Mouse (Mus musculus): Measurements from ENCODE around the gene Uri1. TPM values are rescaled to one million over a fixed set of nuclear protein-coding genes. Genes with fewer than 3 reads are reported as not detected.

Gene Uri1
- polyA plus RNA-seq, 1 experiment = 16.0 TPM

- 46% methylated on average over 4 of the region's 4 CpGs for WGBS
- H3K4me3 ChIP-seq (replicated peaks; ENCODE audit: control insufficient read depth, low read depth, low read length) = no peak overlapping the region
- H3K4me1 ChIP-seq (ENCODE audit: control insufficient read depth, insufficient read depth, low read length) = no peaks in the 10 kb centered on the region
- no peak overlapping the region for H3K27ac ChIP-seq (ENCODE audit: control insufficient read depth, insufficient read depth, low read depth, low read length, poor library complexity)
- TF ChIP-seq CTCF (IDR thresholded peaks at IDR 0.05; ENCODE audit: control insufficient read depth, insufficient read depth, low read length) = no peak
- TF ChIP-seq POLR2A (IDR thresholded peaks at IDR 0.05; ENCODE audit: borderline replicate concordance, control insufficient read depth, low read depth, low read length) = no peak
These were observed 1.5 kb upstream of the Uri1 start for GRCm38 (mm10) chr7:38024839-38025238.

GRCm38 (mm10) chr7:38019770-38020169 lies 3.6 kb downstream of the Uri1 start:
- TF ChIP-seq POLR2A (IDR thresholded peaks at IDR 0.05; ENCODE audit: borderline replicate concordance, control insufficient read depth, low read depth, low read length) (no peak), CTCF (IDR thresholded peaks at IDR 0.05; ENCODE audit: control insufficient read depth, insufficient read depth, low read length) (no peak)
- Histone ChIP-seq H3K4me3 (replicated peaks; ENCODE audit: control insufficient read depth, low read depth, low read length) (peak overlapping the region; percentile 61), H3K27ac (ENCODE audit: control insufficient read depth, insufficient read depth, low read depth, low read length, poor library complexity) (no peak overlapping the region; the same call in 1 of the 2 replicates), H3K4me1 (ENCODE audit: control insufficient read depth, insufficient read depth, low read length) (no peaks in the 10 kb centered on the region)
- WGBS = 24% methylated on average over 2 of the region's 2 CpGs

GRCm38 (mm10) chr7:38019369-38019749 lies 4.0 kb downstream of the Uri1 start:
- Histone ChIP-seq H3K27ac (ENCODE audit: control insufficient read depth, insufficient read depth, low read depth, low read length, poor library complexity) (peak overlapping the region; percentile 92), H3K4me3 (replicated peaks; ENCODE audit: control insufficient read depth, low read depth, low read length) (peak overlapping the region; percentile 97), H3K4me1 (ENCODE audit: control insufficient read depth, insufficient read depth, low read length) (no peaks in the 10 kb centered on the region)
- TF ChIP-seq POLR2A (IDR thresholded peaks at IDR 0.05; ENCODE audit: borderline replicate concordance, control insufficient read depth, low read depth, low read length) (peak; percentile 27; the same call in 1 of the 2 replicates), CTCF (IDR thresholded peaks at IDR 0.05; ENCODE audit: control insufficient read depth, insufficient read depth, low read length) (no peak)
- WGBS = under 1% methylated on average over 49 of the region's 49 CpGs

- peak overlapping the region; percentile 97 for H3K4me3 ChIP-seq (replicated peaks; ENCODE audit: control insufficient read depth, low read depth, low read length)
- TF ChIP-seq POLR2A (IDR thresholded peaks at IDR 0.05; ENCODE audit: borderline replicate concordance, control insufficient read depth, low read depth, low read length) (peak; percentile 43; the same call in 1 of the 2 replicates), CTCF (IDR thresholded peaks at IDR 0.05; ENCODE audit: control insufficient read depth, insufficient read depth, low read length) (no peak; the same call in 1 of the 2 replicates)
- H3K27ac ChIP-seq (ENCODE audit: control insufficient read depth, insufficient read depth, low read depth, low read length, poor library complexity) = peak overlapping the region; percentile 92
- under 1% methylated on average over 67 of the region's 67 CpGs for WGBS
- no peaks in the 10 kb centered on the region for H3K4me1 ChIP-seq (ENCODE audit: control insufficient read depth, insufficient read depth, low read length)
These were observed 4.7 kb downstream of the Uri1 start for GRCm38 (mm10) chr7:38018416-38019368.

GRCm38 (mm10) chr7:38015356-38015755 lies 8.0 kb downstream of the Uri1 start:
- 65% methylated on average over 5 of the region's 5 CpGs for WGBS
- TF ChIP-seq CTCF (IDR thresholded peaks at IDR 0.05; ENCODE audit: control insufficient read depth, insufficient read depth, low read length) = no peak
- TF ChIP-seq POLR2A (IDR thresholded peaks at IDR 0.05; ENCODE audit: borderline replicate concordance, control insufficient read depth, low read depth, low read length) = no peak

GRCm38 (mm10) chr7:38013946-38014345 lies 9.4 kb downstream of the Uri1 start:
- whole genome bisulfite sequencing = 72% methylated on average over 3 of the region's 3 CpGs
- no peak overlapping the region for H3K4me3 ChIP-seq (replicated peaks; ENCODE audit: control insufficient read depth, low read depth, low read length)
- no peak overlapping the region for H3K27ac ChIP-seq (ENCODE audit: control insufficient read depth, insufficient read depth, low read depth, low read length, poor library complexity)
- H3K4me1 ChIP-seq (ENCODE audit: control insufficient read depth, insufficient read depth, low read length) = no peaks in the 10 kb centered on the region
- no peak for TF ChIP-seq CTCF (IDR thresholded peaks at IDR 0.05; ENCODE audit: control insufficient read depth, insufficient read depth, low read length)
- no peak for TF ChIP-seq POLR2A (IDR thresholded peaks at IDR 0.05; ENCODE audit: borderline replicate concordance, control insufficient read depth, low read depth, low read length)

More at GRCm38 (mm10) chr7:38015356-38015755, 8.0 kb downstream of the Uri1 start:
- Histone ChIP-seq H3K4me1 (ENCODE audit: control insufficient read depth, insufficient read depth, low read length) (no peaks in the 10 kb centered on the region), H3K27ac (ENCODE audit: control insufficient read depth, insufficient read depth, low read depth, low read length, poor library complexity) (no peak overlapping the region), H3K4me3 (replicated peaks; ENCODE audit: control insufficient read depth, low read depth, low read length) (no peak overlapping the region)

- no peak for TF ChIP-seq CTCF (IDR thresholded peaks at IDR 0.05; ENCODE audit: control insufficient read depth, insufficient read depth, low read length)
- TF ChIP-seq POLR2A (IDR thresholded peaks at IDR 0.05; ENCODE audit: borderline replicate concordance, control insufficient read depth, low read depth, low read length) = no peak
- Histone ChIP-seq H3K4me3 (replicated peaks; ENCODE audit: control insufficient read depth, low read depth, low read length) (no peak overlapping the region), H3K27ac (ENCODE audit: control insufficient read depth, insufficient read depth, low read depth, low read length, poor library complexity) (no peak overlapping the region), H3K4me1 (ENCODE audit: control insufficient read depth, insufficient read depth, low read length) (no peaks in the 10 kb centered on the region)
- WGBS = 90% methylated on average over 4 of the region's 4 CpGs
These were observed 10.5 kb downstream of the Uri1 start for GRCm38 (mm10) chr7:38012811-38013210.

- no peak overlapping the region for H3K27ac ChIP-seq (ENCODE audit: control insufficient read depth, insufficient read depth, low read depth, low read length, poor library complexity)
- no peaks in the 10 kb centered on the region for H3K4me1 ChIP-seq (ENCODE audit: control insufficient read depth, insufficient read depth, low read length)
- WGBS = 77% methylated on average over 6 of the region's 6 CpGs
- H3K4me3 ChIP-seq (replicated peaks; ENCODE audit: control insufficient read depth, low read depth, low read length) = no peak overlapping the region
- TF ChIP-seq CTCF (IDR thresholded peaks at IDR 0.05; ENCODE audit: control insufficient read depth, insufficient read depth, low read length) = no peak
- TF ChIP-seq POLR2A (IDR thresholded peaks at IDR 0.05; ENCODE audit: borderline replicate concordance, control insufficient read depth, low read depth, low read length) = no peak
These were observed 15.0 kb downstream of the Uri1 start for GRCm38 (mm10) chr7:38008359-38008758.
